Mouse (Mus musculus): ENCODE measurements around the gene Klhl24. TPM values are rescaled to one million over a fixed set of nuclear protein-coding genes. Genes with fewer than 3 reads are reported as not detected.
"Not testable (repeated sequence)": the region's sequence is repeated elsewhere in the genome, so short reads cannot be mapped to it uniquely, and the experiment has no call there.

The Klhl24 gene
- polyA plus RNA-seq (2017; shearing (Covaris generic)): 10 to 100 TPM; 26.4 to 33.1 (median 32.5) TPM

DNA sequence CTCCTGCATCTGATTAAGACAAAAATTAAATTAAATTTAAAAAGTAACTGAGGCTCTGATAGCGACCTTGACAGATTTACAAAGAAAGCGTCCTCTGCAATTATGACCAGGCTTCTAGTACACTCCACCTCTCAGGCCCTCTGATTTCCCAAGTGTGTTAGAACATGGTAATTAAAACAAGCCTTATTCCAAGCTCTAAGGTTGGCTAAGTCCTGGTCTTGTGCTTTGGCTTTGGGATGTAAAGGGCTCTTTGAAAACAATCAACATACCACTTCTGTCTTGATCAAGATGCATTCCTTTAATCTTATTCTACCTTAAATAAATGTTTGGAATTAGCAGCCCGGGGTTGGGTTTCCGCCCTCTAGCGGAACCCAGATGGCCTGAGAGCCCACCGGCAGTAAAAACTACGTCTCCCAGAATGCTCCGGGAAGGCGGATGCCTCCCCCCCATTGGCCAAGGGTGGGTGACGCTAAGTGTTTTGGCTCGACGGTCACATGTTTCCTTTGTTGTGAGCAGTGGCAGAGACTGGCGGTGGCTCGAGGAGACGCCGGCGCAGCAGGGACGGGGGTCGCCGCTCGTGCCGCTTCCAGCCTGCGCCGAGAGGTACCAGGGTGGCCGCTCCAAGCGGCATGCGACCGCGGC lies at the start of gene Klhl24:
TSS of gene Klhl24 (plus strand) at position 474 of the 642 bp plus-strand sequence.
- ATAC-seq: peak; percentile 90

DNA sequence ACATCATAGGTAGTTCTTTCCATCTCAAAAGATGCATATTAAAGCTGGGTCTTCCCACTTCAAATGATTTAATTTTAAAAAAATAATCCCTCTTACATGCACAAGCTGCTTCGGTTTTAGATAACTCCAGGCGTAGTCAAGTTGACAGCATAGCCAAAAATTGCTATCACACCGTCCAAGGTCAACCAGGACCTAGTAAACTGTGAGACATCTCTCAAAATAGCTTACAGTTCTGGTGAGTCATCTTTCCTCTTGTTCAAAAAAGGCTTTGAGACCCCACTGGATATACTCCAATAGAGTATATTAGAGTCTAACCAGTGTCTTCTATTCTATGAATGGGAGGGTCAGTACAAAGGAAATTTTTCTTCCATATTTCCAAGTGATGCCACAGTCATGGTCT lies 44.7 kb upstream of the Klhl24 start:
- ATAC-seq: no peak

DNA sequence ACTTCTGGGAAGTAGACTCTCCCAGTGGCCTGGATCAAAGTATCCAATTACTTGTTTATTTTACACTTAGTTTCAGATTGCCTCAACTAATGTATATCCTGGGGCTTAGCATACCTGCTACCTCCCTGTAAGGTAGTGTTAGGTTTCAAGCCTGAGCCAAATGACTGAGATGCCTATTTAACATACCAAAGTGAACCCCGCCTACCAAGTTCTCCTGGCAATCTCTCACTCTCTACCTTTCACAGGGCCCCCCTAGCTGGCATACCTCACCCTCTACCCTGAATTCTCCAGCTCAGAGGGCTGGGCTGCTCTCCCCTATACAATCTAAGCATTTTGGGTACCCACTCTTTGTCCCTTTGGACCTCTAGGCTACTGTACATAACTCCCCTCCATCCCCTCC lies 24.6 kb upstream of the Klhl24 start:
- ATAC-seq: no peak

DNA sequence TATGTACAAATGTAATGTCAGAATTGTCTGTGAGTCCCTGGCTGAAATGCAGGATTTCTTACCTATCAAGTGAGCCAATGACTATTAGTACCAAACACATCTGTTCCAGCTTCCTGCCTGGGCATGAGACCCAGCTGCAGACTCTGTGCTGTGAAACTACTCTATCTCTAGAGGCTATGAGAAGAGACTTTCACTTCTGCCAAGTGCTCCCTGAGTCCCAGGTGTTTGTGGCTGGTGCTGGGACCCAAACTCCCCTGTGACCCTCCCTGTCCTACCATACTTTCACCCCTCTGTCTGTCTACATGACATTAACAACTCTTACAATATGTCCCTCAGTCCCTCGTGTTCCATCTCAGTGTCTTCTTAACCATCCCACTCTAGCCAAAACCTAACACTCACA lies 20.7 kb upstream of the Klhl24 start:
- ATAC-seq: no peak

DNA sequence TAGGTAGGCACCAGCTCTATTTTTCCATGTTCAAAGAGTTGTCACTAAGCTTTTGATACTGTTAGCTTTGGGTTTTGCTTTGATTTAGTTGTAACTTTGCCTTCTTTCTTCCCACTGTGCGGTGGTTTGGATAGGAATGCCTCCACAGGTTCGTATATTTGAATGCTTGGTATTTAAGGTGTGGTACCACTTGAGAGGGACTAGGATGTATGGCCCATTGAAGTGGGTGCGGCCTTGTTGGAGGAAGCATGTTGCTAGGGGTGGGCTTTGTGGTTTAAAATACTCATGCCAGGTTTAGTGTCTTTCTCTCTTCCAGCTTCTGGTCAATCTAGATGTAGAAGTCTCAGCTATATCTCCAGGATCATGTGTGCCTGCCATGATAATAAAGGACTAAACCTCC lies 17.1 kb upstream of the Klhl24 start:
- ATAC-seq: no peak

DNA sequence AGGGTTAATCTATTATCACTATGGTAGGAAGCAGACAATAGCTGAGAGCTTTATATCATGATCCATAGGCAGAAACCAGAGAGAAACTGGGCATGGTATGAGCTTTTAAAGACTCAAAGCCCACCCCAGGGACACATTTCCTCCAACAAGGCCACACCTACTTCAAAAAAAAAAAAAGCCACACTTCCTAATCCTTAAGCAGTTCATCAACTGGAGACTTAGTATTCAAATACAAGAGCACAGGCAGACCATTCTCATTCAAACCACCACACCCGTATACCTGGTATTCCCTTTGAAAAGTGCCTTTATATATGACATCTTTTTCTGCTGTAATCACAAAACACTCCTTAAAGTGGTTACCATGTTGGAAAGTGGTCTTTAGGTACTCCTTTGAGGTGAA lies 12.7 kb upstream of the Klhl24 start:
- no peak for ATAC-seq

DNA sequence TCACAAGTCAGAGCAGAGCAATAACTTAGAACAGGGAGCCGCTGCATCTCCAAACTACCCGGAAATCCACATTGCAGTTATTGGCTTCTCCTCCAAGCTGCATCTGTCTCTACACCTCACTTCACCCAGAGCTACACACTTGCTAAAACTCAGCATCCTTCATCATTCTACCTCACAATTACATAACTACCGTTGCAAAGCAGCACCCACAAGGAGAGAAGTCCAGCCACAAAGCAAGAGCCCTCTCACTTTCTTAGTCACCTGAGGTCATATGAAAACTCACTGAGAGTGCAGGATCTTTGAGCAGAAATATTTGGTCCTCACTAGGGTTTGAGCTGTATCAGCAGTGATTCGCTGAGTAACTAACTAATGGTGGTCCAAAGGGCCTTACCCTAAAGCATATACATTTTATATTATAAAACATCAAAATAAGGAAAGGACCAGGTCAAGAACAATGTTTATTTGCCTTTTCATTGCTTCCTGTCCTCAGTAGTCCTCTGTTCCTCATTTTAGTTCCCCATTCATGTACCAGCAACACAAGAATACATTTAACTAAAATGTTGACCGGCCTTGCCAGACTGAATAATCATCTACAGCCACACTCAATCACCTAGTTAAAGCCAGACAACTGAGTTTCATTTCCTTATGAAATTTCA lies 12.0 kb upstream of the Klhl24 start:
- no peak for ATAC-seq

DNA sequence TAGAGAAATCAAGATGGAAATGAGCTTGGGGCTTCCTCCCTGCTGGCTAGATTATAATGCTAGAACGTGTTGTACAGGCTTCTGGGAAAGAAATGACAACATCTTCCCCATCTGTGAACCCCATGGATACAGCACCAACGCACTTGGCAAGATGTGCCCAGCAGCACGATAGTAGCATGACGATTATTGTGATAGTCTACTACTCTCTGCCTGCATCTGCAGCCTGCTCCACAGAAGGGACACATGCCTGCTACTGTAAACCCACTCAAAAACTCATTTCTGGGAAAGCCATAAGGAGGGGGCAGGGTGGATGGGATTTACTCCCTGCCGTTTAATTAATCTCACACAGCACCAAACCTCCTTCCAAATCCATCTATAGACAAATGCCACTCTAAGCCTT lies 10.4 kb upstream of the Klhl24 start:
- ATAC-seq: no peak

DNA sequence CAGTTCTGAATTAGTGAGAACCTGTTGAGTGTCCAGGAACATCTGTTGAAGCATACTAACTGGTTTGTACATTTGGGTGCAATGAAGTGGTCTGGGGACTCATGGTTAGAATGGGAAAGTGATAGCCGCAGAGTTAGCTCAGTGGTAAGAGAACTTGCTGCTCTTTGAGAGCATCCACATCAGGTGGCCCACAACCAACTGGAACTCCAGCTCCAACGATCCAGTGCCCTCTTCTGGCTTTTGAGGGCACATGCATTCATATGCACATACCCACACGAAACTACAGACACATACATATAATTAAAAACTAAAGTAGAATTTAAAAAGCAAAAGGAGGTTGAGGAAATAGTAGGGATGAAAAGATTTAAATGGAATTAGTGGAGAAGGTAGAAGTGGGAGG lies 7.7 kb upstream of the Klhl24 start:
- ATAC-seq: no peak

DNA sequence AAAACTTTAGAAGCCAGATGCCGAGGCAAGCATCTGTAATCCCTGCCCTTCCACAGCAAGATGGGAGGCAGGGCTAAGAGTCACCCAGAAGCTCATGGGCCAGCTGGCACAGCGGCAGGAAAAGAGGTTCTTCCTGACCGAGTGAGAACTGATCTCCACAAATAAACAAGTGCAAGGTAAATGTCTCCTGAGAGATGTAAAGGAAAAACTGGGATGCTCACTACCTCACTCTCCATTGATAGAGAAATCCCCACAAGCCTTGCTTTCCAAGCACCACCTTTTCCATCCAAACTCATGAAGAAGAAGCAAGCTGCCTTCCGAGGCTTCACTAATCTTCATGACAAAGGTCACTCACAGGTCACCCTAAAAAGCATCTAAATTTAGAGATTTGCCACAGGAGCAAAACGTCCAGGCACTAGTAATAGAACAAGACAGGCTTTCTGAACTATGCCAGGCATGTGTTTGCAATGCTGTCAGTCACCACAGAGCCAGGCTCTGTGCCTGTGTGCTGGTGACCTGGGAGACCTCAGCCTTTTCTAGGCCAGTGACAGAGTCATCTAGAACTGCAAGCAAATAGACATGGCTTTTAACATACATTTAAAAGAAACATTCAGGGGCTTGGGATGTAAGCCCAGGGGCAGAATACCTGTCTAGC lies 6.3 kb upstream of the Klhl24 start:
- no peak for ATAC-seq

DNA sequence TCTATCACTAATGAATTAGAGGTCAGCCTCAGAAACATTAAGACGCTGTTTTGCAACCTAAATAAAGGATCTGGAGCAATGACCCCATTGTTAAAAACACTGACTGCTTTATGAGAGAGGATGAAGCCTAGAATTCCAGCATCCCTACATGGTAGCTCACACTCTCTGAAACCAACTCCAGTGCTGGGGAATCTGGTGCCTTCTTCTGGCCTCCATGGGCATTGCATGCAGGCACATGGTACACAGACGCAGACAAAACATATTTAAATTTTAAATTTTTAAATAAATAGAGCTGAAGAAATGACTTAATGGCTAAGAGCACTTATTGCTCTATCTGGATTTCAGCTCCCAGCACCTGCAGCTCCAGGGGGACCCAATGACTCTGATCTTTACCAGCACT lies 1.4 kb upstream of the Klhl24 start:
- ATAC-seq: no peak

DNA sequence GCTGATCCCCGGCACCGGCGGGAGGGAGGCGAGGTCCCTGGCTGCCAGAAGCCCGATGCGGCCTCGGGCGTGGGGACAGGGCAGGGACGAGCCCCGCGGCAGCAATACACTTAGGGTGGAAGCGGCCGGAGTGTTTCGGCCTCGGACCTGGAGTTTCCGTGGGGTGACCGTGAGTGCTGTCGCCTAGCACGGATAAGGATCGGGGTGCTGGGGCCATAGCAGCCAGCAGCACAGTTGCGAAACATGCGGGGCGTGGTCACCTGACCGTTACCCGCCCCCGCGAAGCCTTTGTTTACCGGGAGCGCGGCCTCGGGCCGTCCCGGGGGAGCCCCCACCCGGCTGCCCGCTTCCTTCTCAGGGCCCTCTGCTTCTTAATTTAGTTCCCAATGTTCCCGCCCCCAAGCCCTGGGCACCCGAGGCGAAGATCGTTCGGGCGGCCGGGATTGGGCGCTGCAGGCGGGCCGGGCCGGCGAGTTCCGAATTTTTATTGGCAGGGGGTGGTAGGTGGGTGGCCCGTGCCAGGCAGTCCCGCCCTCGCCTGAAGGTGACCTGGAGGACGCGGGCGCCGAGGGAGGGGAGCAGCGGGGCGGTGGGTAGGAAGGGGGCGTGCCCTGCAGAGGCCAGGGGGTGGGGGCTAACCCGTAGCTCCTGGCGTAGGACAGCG lies 501 bp downstream of the Klhl24 start:
- ATAC-seq: peak; percentile 75

DNA sequence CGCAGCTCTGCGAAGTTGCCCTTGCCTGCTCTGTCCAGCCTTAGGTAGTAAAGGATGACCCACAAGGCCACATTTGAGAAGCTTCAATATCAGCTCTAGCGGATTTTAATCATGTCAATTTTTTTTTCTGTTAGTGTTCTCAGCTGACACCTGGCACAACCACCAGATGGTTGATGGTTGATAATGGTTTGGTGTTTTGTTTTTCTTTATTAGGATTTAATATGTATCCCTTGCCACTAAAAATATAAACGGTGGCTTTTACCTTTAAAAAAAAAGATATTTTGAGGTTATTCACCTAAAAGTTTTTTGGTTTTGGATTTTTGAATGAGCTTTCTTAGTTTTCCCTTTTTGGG lies 1.0 kb downstream of the Klhl24 start:
- no peak for ATAC-seq

DNA sequence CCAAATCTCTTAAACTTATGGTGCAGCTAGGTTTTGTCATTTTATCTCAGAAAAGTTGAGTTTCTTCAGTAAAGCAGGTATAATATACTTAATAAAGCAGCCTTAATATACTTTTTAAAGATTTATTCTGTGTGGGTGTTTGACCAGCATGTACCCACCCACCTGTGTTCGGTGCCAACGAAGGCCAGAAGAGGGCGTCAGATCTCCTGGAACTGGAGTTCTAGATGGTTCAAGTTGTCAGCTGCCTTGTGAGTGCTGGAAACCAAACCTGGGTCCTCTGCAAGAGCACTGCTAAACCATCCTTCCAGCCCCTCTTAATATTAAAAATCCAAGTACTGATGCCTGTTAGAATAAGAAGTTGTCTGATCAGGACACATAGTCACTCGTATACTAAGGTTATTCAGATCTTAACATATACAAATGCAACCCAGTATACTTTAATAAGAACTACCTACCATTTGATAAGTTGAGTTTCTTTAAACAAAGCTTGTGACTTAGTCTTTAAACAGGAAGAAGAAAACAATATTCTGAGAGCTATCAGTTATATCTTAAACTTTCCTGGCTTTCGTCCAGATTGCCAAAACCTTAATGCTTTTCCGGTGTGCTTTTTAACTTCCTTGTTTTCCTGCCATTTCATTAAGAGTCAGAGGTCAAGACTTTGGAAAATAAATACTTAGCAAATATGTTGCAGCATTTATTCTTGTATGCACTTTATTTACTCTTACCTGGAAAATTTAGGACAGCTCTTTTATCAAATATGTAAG lies 1.7 kb downstream of the Klhl24 start:
- no peak for ATAC-seq

DNA sequence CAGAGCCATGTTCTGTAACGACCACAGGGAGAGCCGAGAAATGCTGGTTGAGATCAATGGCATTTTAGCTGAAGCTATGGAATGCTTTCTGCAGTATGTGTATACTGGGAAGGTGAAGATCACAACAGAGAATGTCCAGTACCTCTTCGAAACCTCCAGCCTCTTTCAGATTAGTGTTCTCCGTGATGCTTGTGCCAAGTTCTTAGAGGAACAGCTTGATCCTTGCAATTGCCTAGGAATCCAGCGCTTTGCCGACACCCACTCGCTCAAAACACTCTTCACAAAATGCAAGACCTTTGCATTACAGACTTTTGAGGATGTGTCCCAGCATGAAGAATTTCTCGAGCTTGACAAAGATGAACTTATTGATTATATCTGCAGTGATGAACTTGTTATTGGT lies 9.7 kb downstream of the Klhl24 start:
- ATAC-seq: no peak

DNA sequence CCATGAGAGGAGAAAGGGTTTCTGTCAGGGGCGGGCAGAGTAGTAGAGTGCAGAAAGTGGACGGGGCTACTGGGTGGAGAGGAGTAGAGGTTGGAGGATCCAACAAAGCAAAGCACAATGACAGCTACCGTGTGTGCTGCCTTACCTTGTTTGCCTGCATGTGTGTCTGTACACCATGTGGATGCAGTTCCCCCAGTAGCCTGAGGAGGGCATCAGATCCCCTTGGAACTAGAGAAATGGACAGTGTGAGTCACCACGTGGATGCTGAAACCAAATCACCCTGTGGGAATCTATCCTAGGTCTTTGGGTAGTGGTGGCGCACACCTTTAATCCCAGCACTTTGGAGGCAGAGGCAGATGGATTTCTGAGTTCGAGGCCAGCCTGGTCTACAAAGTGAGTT lies 11.6 kb downstream of the Klhl24 start:
- ATAC-seq: no peak

DNA sequence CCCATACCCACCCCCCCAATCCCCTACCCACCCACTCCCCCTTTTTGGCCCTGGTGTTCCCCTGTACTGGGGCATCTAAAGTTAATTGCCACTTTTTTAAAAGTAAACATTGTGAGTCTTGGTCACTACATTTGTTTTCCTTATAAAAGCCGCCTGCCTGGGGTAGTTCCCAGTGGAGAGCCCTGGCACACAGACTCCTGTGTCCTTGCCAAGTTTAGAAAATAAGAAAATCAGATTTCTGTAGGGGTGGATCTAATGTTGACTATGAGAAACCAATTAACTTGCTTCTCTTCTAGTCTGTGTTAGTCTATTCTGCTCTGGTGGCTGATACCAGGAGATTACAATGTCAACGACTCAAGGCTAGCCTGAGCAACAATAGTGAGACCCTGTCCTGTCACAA lies 15.3 kb downstream of the Klhl24 start:
- no peak for ATAC-seq

DNA sequence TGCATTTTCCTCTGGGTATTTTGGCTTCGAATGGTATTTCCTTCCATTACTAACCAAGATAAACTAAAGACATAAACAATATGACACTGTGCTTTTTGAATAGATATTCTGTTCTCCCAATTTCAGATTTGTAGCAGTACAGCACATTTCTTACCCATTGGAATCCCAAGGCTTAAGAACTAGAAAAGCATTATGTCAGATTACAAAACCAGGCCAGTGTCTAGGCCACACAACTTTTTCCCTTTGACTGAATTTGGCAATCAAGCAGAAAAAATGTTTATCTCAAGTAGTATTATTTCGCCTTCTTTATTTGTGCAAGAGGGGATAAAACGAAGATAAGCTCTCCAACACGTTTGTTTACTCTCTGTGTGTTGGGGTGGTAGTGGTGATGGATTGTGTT lies 18.7 kb downstream of the Klhl24 start:
- ATAC-seq: no peak

DNA sequence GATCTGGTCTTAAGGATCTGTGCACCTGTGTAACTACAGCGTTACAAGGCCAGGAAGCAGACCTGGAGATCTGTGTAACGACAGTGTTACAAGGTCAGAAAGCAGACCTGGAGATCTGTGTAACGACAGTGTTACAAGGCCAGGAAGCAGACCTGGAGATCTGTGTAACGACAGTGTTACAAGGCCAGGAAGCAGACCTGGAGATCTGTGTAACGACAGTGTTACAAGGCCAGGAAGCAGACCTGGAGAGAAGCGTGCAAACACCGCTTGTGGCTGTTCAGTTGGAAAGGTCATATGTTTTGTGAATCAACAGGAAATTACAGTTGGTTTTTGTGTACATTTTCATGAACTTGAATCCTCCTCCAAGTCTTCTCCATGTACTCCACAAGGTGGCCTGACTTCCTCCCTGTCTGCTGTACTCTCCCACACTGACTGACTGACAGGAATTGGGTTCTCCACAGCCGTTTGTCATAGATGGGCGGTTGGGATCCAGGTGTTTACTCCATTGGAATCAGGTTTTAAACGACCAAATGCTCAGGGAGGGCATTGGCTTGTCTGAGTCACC lies 29.1 kb downstream of the Klhl24 start:
- not testable (repeated sequence) for ATAC-seq

DNA sequence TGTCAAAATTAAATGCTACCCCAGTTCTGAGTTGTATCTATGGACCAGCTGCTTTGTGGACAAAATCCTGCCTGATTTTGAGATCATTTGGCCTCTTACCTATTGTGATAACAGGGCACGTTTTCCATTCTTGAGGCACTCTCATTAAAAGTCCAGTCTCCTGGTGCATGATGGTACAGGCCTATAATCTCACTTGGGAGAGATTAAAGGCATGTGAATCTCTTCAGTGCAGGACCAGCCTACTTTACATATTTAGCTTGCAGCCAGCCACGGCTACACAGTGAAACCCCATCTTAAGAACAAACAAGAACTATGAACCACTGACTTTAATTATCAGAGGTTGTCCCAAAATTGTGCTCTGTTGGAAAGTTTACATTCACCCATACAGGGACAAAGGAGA lies 33.1 kb downstream of the Klhl24 start:
- no peak for ATAC-seq

DNA sequence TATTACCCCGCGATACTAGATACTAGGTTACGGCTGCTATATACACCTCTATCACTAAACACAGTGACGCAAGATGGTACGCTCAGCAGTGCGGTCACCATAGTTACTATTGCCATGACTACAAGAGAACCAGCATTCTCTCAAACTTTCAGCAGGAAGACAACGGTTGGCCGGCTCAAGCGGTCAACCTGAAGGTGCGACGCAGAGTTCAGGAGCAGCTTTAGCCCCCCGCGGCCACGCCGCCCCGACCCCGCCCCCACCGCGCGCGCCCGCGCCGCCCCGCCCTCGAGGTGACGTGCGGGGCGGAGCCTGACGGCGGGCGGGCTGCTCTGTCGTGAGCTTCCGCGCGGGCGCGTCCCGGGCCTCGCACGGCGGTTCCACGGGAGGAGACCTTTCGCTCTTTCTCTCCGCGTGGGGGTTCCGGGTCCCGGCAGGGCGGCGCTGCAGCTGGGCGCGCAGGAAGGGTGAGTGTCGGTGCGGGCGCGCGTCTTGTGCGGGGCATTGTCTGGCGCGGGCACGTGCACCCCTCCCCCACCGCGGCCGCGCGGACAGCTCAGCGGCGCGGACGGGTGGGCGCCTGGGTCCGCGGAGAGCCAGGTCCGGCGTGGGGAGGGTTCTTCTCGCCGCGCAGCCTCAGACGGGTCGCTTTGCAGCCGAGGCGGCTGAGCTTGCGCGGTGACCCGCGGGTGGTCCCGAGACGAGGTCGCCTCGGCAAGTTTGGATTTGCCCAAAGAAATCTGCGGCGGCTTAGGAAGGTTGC lies 43.6 kb downstream of the Klhl24 start, which contains the start of gene Yeats2:
TSS of gene Yeats2 (plus strand) at position 292 of the 760 bp plus-strand sequence.
- ATAC-seq: peak; percentile 87

DNA sequence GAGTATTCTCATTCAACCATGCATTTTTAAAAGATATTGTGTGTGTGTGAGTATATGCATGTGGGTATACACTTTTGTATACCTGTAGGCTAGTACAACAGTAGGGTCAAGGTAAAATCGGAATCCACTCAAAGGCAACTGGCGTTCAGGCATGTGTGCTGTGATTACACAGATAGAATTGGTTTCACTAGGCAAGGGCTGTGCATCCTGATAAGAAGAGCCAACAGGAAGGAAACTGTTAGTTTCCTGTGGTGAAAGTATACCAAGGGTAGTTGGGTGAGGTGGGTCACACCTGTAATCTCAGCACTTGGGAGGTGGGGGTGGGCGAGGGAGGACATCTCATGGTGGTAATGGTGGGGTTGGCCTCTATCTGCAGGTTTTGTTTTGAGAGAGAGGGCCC lies 47.2 kb downstream of the Klhl24 start:
- no peak for ATAC-seq

Measured in inflammation-experienced regulatory T-cells, adult 6 months (primary cell).